Mouse (Mus musculus) lung, adult 2 months (tissue): ENCODE measurements around the gene Mrpl49. TPM values are rescaled to one million over a fixed set of nuclear protein-coding genes. Genes with fewer than 3 reads are reported as not detected.

Source experiments
- DNase-seq: peaks from one replicate; pipeline ENCODE4 v3.0.0; 2022
- H3K4me1 ChIP-seq: fragments of 200-500 bp; 2 replicates; pipeline ENCODE4 v1.6.1; 2011; ENCODE audit warnings: low read length; ENCODE audit not compliant: control insufficient read depth, insufficient read depth
- H3K4me3 ChIP-seq: fragments of 200-500 bp; replicated peaks from 2 replicates; pipeline ENCODE3; 2011; ENCODE audit warnings: low read depth, mild to moderate bottlenecking, control low read depth, low read length; ENCODE audit errors: extremely low read depth
- CTCF ChIP-seq: fragments of 200-500 bp; IDR thresholded peaks from 2 replicates; pipeline ENCODE4 v1.5.1; 2011; ENCODE audit warnings: mild to moderate bottlenecking, low read length, control low read depth; ENCODE audit not compliant: insufficient read depth
- POLR2A ChIP-seq: fragments of 200-500 bp; IDR thresholded peaks from 2 replicates; pipeline ENCODE4 v1.6.1; 2011; ENCODE audit warnings: low read depth, mild to moderate bottlenecking, control low read depth, low read length, borderline replicate concordance; ENCODE audit errors: extremely low read depth
- whole genome bisulfite sequencing: fragments of 180-500 bp; shearing (Covaris S2); methylation state at CpG from one replicate; pipeline ENCODE4 v1.1.7; 2018; 5-methylcytosine and 5-hydroxymethylcytosine counted together
- polyA plus RNA-seq: library from polyadenylated mRNA; depleted of rRNA; stranded (reverse); fragments of >200 nt; gene quantifications from 2 replicates; pipeline ENCODE4 v1.2.3, GENCODE M21; 2012; rRNA removed

The Mrpl49 gene
- polyA plus RNA-seq, 1 experiment, result 13.7 TPM

DNA sequence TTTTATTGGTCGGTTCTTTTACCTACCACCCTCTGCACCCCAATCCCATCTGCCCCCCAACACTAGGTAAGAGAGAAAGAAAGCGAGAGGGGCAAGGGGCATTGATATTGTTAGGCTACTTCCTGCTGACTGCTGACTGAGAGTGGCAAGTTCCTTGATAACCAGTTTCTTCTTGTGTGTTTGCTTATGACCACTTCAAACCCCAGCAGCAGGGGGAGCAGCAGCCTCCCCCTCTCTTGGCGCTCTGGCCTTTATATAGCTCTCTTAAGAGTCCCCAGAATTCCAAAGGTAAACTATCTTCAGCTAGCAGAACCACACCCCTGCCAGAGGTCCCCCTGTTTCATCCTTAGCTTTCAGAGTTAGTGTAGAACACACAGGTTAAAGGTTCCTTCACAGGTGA, 37.3 kb downstream of the Mrpl49 start:
- no peak for DNase-seq
- Histone ChIP-seq H3K4me3 (no peak overlapping the region), H3K4me1 (peaks cover 7% of the 10 kb centered on the region)
- WGBS, result 38% methylated on average over 3 of the region's 3 CpGs
- TF ChIP-seq POLR2A (no peak), CTCF (no peak)

DNA sequence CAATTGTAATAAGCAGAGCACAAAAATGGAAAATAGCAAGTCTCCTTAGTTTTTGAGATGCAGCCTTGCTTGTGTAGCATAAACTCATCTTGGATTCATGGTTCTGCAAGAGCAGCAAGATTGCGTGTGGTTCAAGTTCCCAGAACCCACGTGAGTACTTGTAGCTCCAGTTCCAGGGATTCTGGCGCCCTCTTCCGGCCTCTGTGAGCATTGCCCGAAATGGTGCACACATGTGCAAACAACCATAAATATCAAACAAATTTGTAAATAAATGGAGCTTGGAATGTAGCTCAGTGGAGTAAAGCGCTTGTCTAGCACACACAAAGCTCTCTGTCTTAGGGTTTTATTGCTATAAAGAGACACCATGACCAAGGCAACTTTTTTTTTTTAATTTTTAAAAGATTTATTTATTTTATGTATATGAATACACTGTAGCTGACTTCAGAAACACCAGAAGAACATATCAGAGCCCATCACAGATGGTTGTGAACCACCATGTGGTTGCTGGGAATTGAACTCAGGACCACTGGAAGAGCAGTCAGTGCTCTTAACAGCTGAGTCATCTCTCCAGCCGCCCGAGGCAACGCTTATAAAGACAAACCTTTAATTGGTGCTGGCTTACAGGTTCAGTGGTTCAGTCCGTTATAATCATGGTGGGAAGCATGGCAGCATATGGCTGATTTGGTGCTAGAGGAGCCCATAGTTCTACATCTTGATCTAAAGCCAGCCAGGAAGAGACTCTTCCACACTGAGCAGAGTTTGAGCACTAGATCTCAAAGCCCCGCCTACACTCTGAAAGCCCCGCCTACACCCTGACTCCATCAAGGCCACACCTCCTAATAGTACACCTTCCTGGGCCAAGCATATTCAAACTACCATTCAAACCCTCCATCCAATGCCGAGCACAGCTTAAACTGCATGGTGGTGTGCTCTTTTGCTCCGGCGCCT, 39.2 kb downstream of the Mrpl49 start:
- 27% methylated on average over 15 of the region's 15 CpGs for WGBS
- H3K4me3 ChIP-seq, result no peak overlapping the region
- DNase-seq, result peak; percentile 82
- no peak for TF ChIP-seq POLR2A
- peak; percentile 91 for TF ChIP-seq CTCF
- peaks cover 14% of the 10 kb centered on the region for H3K4me1 ChIP-seq

DNA sequence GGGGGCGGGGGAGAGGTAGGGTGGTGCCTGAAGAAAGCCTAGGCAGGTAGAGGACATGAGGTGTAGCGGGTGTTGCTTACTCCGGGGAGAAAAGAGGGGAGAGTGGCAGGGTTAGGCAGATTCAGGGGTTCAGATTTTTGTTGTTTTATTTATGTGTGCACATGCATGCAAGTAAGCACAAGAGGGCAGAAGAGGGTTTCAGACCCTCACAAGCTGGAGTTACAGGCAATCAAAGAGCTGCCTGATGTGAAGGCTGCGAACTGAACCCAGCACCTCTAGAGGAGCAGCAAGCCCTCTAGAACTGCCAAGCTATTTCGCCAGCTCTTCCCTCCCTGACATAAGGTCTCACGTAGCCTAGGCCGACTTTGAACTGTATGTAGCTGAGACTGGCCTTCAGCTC, 41.1 kb downstream of the Mrpl49 start:
- DNase-seq, result no peak
- H3K4me1 ChIP-seq, result peaks cover 14% of the 10 kb centered on the region
- no peak for TF ChIP-seq POLR2A
- TF ChIP-seq CTCF, result no peak
- 68% methylated on average over 7 of the region's 7 CpGs for WGBS
- H3K4me3 ChIP-seq, result no peak overlapping the region

DNA sequence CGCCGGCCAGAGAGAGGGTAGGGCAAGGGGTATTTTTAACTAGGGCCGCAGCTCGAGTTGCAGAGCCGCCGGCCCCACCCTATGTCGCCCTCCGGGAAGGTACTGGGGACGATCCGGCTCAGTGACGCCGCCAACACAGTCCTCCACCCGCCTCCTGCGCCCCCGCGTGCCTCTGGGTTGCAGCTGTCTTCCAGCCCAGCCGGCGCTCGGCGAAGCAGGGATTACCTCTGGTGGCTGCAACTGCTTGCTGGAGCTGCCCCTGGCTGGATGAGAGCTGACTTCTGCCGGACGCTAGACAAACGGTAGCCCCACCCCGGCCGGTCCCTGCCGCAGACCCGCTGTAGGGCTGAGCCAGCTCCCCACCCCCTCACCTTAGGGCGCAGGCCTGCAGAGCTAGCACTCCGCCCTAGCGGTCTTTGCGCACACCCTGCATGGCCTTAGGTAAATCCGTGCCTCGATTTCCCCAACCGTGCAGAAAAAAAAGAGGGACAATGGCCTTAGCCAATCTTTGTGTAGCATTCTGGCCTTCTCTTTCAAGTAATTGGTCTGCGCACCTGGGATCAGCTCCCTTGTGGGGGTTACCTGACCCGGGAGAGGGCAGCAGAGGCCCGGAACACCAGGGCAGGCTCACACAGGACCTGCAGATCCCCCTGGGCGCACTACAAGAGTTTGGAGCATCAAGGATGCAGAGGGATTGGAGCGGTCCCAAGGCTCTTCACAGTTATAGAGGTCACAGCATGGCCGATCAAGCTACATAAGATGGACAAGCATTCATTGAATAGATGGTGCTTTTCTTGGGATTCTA, 41.9 kb downstream of the Mrpl49 start, which contains the start of gene Capn1:
Gene Capn1 (minus strand): TSS at position 387 of the 805 bp plus-strand sequence.
- H3K4me3 ChIP-seq, result peak within 1 kb of the TSS; percentile 74
- peaks cover 14% of the 10 kb centered on the region for H3K4me1 ChIP-seq
- WGBS, result 5% methylated on average over 40 of the region's 40 CpGs
- peak; percentile 48; the same call in 1 of the 2 replicates for TF ChIP-seq POLR2A
- no peak for TF ChIP-seq CTCF
- DNase-seq, result peak; percentile 78

DNA sequence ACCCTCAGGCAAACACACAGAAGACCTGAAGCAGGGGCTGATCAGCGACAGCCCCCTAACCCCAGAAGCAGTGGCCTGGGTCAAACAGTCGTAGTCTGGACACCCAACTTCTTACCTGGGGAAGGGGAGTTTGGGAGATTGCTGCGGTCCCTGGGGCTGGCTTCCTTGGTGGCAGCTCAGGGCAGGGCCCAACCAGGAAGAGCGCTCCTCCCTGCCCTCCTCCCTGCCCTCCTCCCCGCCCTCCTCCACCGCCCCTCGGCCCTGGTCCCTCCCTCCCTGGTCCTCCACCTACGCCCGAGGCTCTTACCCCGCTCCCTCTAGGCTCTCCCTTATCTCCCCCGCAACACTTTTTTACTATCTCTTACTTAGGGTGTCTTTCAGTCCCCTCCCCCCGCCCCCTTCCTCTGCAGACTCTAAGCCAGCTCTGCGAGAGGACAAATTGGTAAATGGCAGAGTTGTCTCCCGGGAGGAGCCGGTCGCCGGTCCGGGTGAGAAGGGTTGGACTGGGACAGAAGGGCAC, 42.5 kb downstream of the Mrpl49 start:
- peak; percentile 69 for DNase-seq
- TF ChIP-seq CTCF (no peak), POLR2A (0 out of 2 replicates have a peak, but pooled peaks have one; percentile 40)
- Histone ChIP-seq H3K4me1 (peaks cover 14% of the 10 kb centered on the region), H3K4me3 (peak overlapping the region; percentile 74)
- 1% methylated on average over 17 of the region's 18 CpGs for WGBS

DNA sequence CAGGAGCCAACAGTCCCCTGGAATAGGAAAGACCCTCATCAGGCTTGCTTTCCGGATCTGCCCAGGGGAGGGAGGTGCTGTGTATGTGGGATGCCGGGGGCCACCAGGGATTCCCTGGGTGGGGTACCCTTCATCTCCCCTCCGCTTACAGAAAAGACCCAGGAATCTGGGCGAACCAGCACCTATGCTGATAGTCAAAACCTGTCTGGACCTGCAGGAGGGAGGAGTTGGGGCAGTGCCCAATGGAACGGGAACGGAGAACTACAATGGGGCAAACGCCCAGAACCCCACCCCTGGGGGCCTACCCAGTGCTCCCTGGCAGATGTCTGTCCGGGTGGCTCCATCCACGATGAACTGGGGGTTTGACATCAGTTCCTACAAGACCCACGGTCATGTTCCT, 43.9 kb downstream of the Mrpl49 start:
- 90% methylated on average over 10 of the region's 10 CpGs for WGBS
- Histone ChIP-seq H3K4me3 (no peak overlapping the region), H3K4me1 (peaks cover 14% of the 10 kb centered on the region)
- no peak for DNase-seq
- TF ChIP-seq POLR2A, result no peak
- TF ChIP-seq CTCF, result no peak

DNA sequence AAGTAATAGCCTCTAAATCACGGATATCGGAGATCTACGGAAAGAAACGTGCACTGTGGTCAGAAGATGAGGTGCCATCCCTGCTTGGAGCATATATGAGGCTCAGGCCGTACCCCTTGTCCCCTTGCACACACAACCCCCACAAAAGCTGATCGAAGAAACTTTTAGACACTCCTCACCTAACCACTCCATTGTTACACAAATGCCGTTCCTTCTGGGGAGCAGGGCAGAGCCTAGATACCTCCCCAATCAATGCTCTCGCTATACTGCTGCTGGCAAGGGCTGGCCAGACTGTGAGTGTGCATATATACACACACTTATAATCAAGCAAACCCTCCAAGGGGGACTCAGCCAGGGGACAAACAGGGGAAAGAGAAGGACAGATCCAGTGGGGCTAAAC, 48.4 kb downstream of the Mrpl49 start:
- H3K4me3 ChIP-seq, result no peak overlapping the region
- 85% methylated on average over 8 of the region's 8 CpGs for WGBS
- H3K4me1 ChIP-seq, result peaks cover 2% of the 10 kb centered on the region; the same call in 1 of the 2 replicates
- no peak for DNase-seq
- TF ChIP-seq POLR2A, result no peak
- no peak for TF ChIP-seq CTCF

DNA sequence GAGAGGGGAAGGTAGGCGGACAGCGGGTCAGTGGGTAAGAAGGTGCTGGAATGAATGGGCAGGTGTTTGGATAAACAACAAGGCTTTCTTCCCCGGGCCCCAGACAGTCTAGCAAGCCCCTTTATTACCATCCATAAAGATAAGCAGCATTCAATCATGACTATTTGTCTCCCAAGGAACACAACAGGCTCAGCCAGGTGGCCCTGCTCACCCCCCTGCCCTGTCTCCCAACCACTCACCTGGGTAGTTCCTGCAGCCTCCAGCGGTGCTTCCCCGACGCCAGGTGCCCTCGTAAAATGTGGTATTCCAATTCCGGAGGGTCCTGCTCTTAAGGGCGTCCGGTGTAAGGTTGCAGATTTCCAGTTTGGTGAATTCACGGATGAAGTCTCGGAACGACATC, 50.6 kb downstream of the Mrpl49 start:
- no peaks in the 10 kb centered on the region for H3K4me1 ChIP-seq
- no peak for DNase-seq
- TF ChIP-seq CTCF (no peak), POLR2A (no peak)
- H3K4me3 ChIP-seq, result no peak overlapping the region
- 84% methylated on average over 13 of the region's 13 CpGs for WGBS

DNA sequence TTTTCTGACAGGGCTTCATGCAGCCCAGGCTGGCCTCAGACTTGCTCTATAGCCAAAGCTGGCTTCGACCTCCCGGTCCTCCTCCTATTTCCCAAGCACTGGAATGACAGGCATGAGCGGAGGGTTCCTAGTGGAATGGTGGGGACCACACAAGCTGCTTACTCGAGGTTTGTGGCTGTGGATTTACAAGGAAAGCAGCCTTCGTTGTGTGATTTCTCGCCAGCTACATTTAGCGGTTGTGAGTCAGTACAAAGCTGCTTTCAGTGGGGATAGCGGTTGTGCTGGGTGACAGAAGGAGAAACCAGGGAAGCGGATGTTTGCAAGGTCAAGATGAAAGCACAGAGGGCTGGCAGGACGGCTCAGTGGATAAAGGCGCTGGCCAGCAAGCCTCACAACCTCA, 52.0 kb downstream of the Mrpl49 start:
- WGBS, result 62% methylated on average over 11 of the region's 11 CpGs
- no peaks in the 10 kb centered on the region for H3K4me1 ChIP-seq
- no peak for TF ChIP-seq CTCF
- TF ChIP-seq POLR2A, result no peak
- H3K4me3 ChIP-seq, result no peak overlapping the region
- DNase-seq, result no peak

Other genes starting within 250 kb of the Mrpl49 start
- 32.1 and 37.8 TPM in 2 replicates for gene Frmd8, start 182.5 kb downstream of the Mrpl49 start, polyA plus RNA-seq
- 24.5 and 26.0 TPM in 2 replicates for gene Slc25a45, start 180.0 kb downstream of the Mrpl49 start, polyA plus RNA-seq
- 1.1 and 1.2 TPM in 2 replicates for gene Tigd3, start 163.6 kb downstream of the Mrpl49 start, polyA plus RNA-seq
- 87.1 and 103 TPM in 2 replicates for gene Dpf2, start 144.8 kb downstream of the Mrpl49 start, polyA plus RNA-seq
- 22.2 and 24.1 TPM in 2 replicates for gene Cdc42ep2, start 133.0 kb downstream of the Mrpl49 start, polyA plus RNA-seq
- gene Pola2, start 93.6 kb downstream of the Mrpl49 start, polyA plus RNA-seq, result 30.5 and 32.7 TPM in 2 replicates
- gene Slc22a20, start 71.6 kb downstream of the Mrpl49 start, polyA plus RNA-seq, result not detected in 2 replicates
- gene Capn1, start 41.9 kb downstream of the Mrpl49 start, polyA plus RNA-seq, result 55.6 and 68.9 TPM in 2 replicates
- 41.1 and 47.1 TPM in 2 replicates for gene Syvn1, start 11.2 kb downstream of the Mrpl49 start, polyA plus RNA-seq
- 896 and 1,315 TPM in 2 replicates for gene Fau, start 59 bp upstream of the Mrpl49 start, polyA plus RNA-seq
- gene Znhit2, start 3.4 kb upstream of the Mrpl49 start, polyA plus RNA-seq, result 47.0 and 54.7 TPM in 2 replicates
- 34.6 and 36.5 TPM in 2 replicates for gene Tm7sf2, start 10.6 kb upstream of the Mrpl49 start, polyA plus RNA-seq
- 61.7 and 81.7 TPM in 2 replicates for gene Vps51, start 19.4 kb upstream of the Mrpl49 start, polyA plus RNA-seq
- gene Tmem262, start 22.2 kb upstream of the Mrpl49 start, polyA plus RNA-seq, result not detected in 2 replicates
- gene Gm28374, start 24.5 kb upstream of the Mrpl49 start, polyA plus RNA-seq, result 0.50 and 0.60 TPM in 2 replicates
- 89.7 and 99.1 TPM in 2 replicates for gene Zfpl1, start 27.2 kb upstream of the Mrpl49 start, polyA plus RNA-seq
- gene Cdca5, start 27.2 kb upstream of the Mrpl49 start, polyA plus RNA-seq, result 0.63 and 0.92 TPM in 2 replicates
- gene AC131692.1, start 36.6 kb upstream of the Mrpl49 start, polyA plus RNA-seq, result not detected in 2 replicates
- gene Naaladl1, start 48.0 kb upstream of the Mrpl49 start, polyA plus RNA-seq, result 0.20 and 0.30 TPM in 2 replicates
- gene Sac3d1, start 60.9 kb upstream of the Mrpl49 start, polyA plus RNA-seq, result 25.3 and 36.7 TPM in 2 replicates
- gene Snx15, start 70.5 kb upstream of the Mrpl49 start, polyA plus RNA-seq, result 43.8 and 45.2 TPM in 2 replicates
- 14.6 and 15.8 TPM in 2 replicates for gene Batf2, start 83.2 kb upstream of the Mrpl49 start, polyA plus RNA-seq
- gene Arl2, start 83.8 kb upstream of the Mrpl49 start, polyA plus RNA-seq, result 128 TPM in 2 replicates
- 0.37 and 0.75 TPM in 2 replicates for gene Majin, start 126.6 kb upstream of the Mrpl49 start, polyA plus RNA-seq
- gene Gpha2, start 168.6 kb upstream of the Mrpl49 start, polyA plus RNA-seq, result 1.7 and 2.6 TPM in 2 replicates
- 58.7 and 88.5 TPM in 2 replicates for gene Ppp2r5b, start 178.1 kb upstream of the Mrpl49 start, polyA plus RNA-seq
- 37.0 and 37.7 TPM in 2 replicates for gene Atg2a, start 183.9 kb upstream of the Mrpl49 start, polyA plus RNA-seq
- 399 and 593 TPM in 2 replicates for gene Ehd1, start 218.9 kb upstream of the Mrpl49 start, polyA plus RNA-seq
- 132 and 133 TPM in 2 replicates for gene Cdc42bpg, start 248.7 kb upstream of the Mrpl49 start, polyA plus RNA-seq